Mouse (Mus musculus): ENCODE measurements at regions not wholly inside any gene's neighbourhood (a gene's known extent, or its start where the extent isn't known, plus 50 kb on each side); places are given as distances from the start of the nearest gene placed in this dataset.

- H3K9me3 ChIP-seq (ENCODE audit: low read length), result no peaks in the 10 kb centered on the region
- DNase-seq (ENCODE audit: low spot score) (no peak), ATAC-seq (ENCODE audit: low FRiP score) (no peak)
- no peaks in the 10 kb centered on the region for H3K36me3 ChIP-seq (ENCODE audit: insufficient read depth, low read length)
- H3K27me3 ChIP-seq (ENCODE audit: insufficient read depth, low read length), result no peaks in the 10 kb centered on the region
- H3K27ac ChIP-seq (ENCODE audit: low read depth, low read length), result no peak overlapping the region
- no peak for TF ChIP-seq CTCF (IDR thresholded peaks at IDR 0.05)
- no peak overlapping the region for H3K4me2 ChIP-seq (ENCODE audit: low read depth, low read length, poor library complexity, severe bottlenecking)
- H3K9ac ChIP-seq (replicated peaks; ENCODE audit: low read length, poor library complexity, severe bottlenecking), result no peak overlapping the region
- WGBS, result 83% methylated on average over 3 of the region's 3 CpGs
- no peak overlapping the region for H3K4me3 ChIP-seq (ENCODE audit: low read depth, low read length)
- H3K4me1 ChIP-seq (ENCODE audit: insufficient read depth, low read length), result no peaks in the 10 kb centered on the region
Measured at GRCm38 (mm10) chr15:28126846-28127245, 76.7 kb upstream of the Dnah5 start.

DNA sequence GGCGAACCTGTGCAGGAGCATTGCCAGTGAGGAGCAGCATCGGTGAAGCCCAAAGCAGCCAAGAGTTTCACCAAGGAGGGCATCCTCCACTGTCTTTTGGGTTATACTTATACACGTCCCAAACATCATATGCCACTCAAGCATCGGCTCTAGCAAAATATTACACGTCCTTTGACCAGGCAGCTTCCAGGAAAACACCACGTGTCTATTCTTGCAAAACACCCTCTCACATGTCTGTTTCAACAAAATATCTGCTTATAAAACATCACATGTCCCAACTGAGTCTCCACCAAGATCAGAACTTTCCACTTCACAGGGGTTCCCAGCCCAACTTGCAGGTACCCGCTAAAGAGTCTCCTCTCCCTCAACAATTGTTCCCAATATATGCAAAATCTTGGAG lies 74.0 kb upstream of the Dnah5 start:
- Histone ChIP-seq H3K9ac (replicated peaks; ENCODE audit: low read length, poor library complexity, severe bottlenecking) (no peak overlapping the region), H3K4me3 (ENCODE audit: low read depth, low read length) (no peak overlapping the region), H3K9me3 (ENCODE audit: low read length) (no peaks in the 10 kb centered on the region), H3K4me1 (ENCODE audit: insufficient read depth, low read length) (no peaks in the 10 kb centered on the region), H3K4me2 (ENCODE audit: low read depth, low read length, poor library complexity, severe bottlenecking) (no peak overlapping the region), H3K27ac (ENCODE audit: low read depth, low read length) (no peak overlapping the region), H3K36me3 (ENCODE audit: insufficient read depth, low read length) (no peaks in the 10 kb centered on the region), H3K27me3 (ENCODE audit: insufficient read depth, low read length) (no peaks in the 10 kb centered on the region)
- ATAC-seq (ENCODE audit: low FRiP score) (no peak), DNase-seq (ENCODE audit: low spot score) (no peak)
- WGBS, result 94% methylated on average over 7 of the region's 7 CpGs
- no peak for TF ChIP-seq CTCF (IDR thresholded peaks at IDR 0.05)

DNA sequence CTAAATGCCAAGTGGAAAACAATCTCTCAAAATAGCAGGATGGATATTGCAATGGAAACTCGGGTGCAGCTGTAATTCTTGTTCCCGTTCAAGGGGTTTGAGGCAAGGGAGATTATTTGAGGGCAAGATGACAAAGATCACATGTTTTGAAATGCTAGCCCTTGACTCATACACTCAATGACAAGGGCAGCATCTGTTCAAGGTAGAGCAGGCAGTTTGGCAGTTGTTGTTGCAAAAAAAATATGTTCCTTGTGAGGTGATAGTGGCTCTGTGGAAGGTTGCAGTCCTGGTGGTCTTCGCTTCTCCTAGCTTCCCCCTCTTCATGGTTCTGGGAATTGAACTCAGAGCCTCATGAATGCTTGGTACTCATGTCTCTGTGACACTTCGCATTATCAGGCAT lies 72.0 kb upstream of the Dnah5 start:
- Histone ChIP-seq H3K9me3 (ENCODE audit: low read length) (no peaks in the 10 kb centered on the region), H3K4me3 (ENCODE audit: low read depth, low read length) (no peak overlapping the region), H3K4me2 (ENCODE audit: low read depth, low read length, poor library complexity, severe bottlenecking) (no peak overlapping the region), H3K36me3 (ENCODE audit: insufficient read depth, low read length) (no peaks in the 10 kb centered on the region), H3K4me1 (ENCODE audit: insufficient read depth, low read length) (no peaks in the 10 kb centered on the region), H3K27me3 (ENCODE audit: insufficient read depth, low read length) (no peaks in the 10 kb centered on the region), H3K27ac (ENCODE audit: low read depth, low read length) (no peak overlapping the region), H3K9ac (replicated peaks; ENCODE audit: low read length, poor library complexity, severe bottlenecking) (no peak overlapping the region)
- TF ChIP-seq CTCF (IDR thresholded peaks at IDR 0.05), result no peak
- ATAC-seq (ENCODE audit: low FRiP score), result no peak
- 91% methylated on average over 4 of the region's 4 CpGs for WGBS
- no peak for DNase-seq (ENCODE audit: low spot score)

GRCm38 (mm10) chr15:28133171-28133810 lies 70.3 kb upstream of the Dnah5 start:
- no peaks in the 10 kb centered on the region for H3K9me3 ChIP-seq (ENCODE audit: low read length)
- ATAC-seq (ENCODE audit: low FRiP score) (no peak), DNase-seq (ENCODE audit: low spot score) (no peak)
- 69% methylated on average over 10 of the region's 10 CpGs for WGBS
- no peak overlapping the region for H3K9ac ChIP-seq (replicated peaks; ENCODE audit: low read length, poor library complexity, severe bottlenecking)
- H3K27me3 ChIP-seq (ENCODE audit: insufficient read depth, low read length), result no peaks in the 10 kb centered on the region
- TF ChIP-seq CTCF (IDR thresholded peaks at IDR 0.05), result no peak
- H3K4me2 ChIP-seq (ENCODE audit: low read depth, low read length, poor library complexity, severe bottlenecking), result no peak overlapping the region
- H3K36me3 ChIP-seq (ENCODE audit: insufficient read depth, low read length), result no peaks in the 10 kb centered on the region
- no peaks in the 10 kb centered on the region for H3K4me1 ChIP-seq (ENCODE audit: insufficient read depth, low read length)
- no peak overlapping the region for H3K27ac ChIP-seq (ENCODE audit: low read depth, low read length)
- no peak overlapping the region for H3K4me3 ChIP-seq (ENCODE audit: low read depth, low read length)

- Histone ChIP-seq H3K9me3 (ENCODE audit: low read length) (no peaks in the 10 kb centered on the region), H3K36me3 (ENCODE audit: insufficient read depth, low read length) (no peaks in the 10 kb centered on the region), H3K27me3 (ENCODE audit: insufficient read depth, low read length) (no peaks in the 10 kb centered on the region), H3K27ac (ENCODE audit: low read depth, low read length) (no peak overlapping the region), H3K4me2 (ENCODE audit: low read depth, low read length, poor library complexity, severe bottlenecking) (no peak overlapping the region), H3K4me1 (ENCODE audit: insufficient read depth, low read length) (no peaks in the 10 kb centered on the region), H3K9ac (replicated peaks; ENCODE audit: low read length, poor library complexity, severe bottlenecking) (no peak overlapping the region), H3K4me3 (ENCODE audit: low read depth, low read length) (no peak overlapping the region)
- 87% methylated on average over 2 of the region's 2 CpGs for WGBS
- ATAC-seq (ENCODE audit: low FRiP score) (no peak), DNase-seq (ENCODE audit: low spot score) (peak; percentile 56)
- TF ChIP-seq CTCF (IDR thresholded peaks at IDR 0.05), result no peak
Measured at GRCm38 (mm10) chr15:28134206-28134605, 69.3 kb upstream of the Dnah5 start.

- no peak overlapping the region for H3K4me2 ChIP-seq (ENCODE audit: low read depth, low read length, poor library complexity, severe bottlenecking)
- no peaks in the 10 kb centered on the region for H3K4me1 ChIP-seq (ENCODE audit: insufficient read depth, low read length)
- no peaks in the 10 kb centered on the region for H3K36me3 ChIP-seq (ENCODE audit: insufficient read depth, low read length)
- H3K9me3 ChIP-seq (ENCODE audit: low read length), result no peaks in the 10 kb centered on the region
- H3K27me3 ChIP-seq (ENCODE audit: insufficient read depth, low read length), result no peaks in the 10 kb centered on the region
- no peak for TF ChIP-seq CTCF (IDR thresholded peaks at IDR 0.05)
- H3K9ac ChIP-seq (replicated peaks; ENCODE audit: low read length, poor library complexity, severe bottlenecking), result no peak overlapping the region
- 80% methylated on average over 2 of the region's 2 CpGs for WGBS
- H3K4me3 ChIP-seq (ENCODE audit: low read depth, low read length), result no peak overlapping the region
- ATAC-seq (ENCODE audit: low FRiP score) (no peak), DNase-seq (ENCODE audit: low spot score) (no peak)
- no peak overlapping the region for H3K27ac ChIP-seq (ENCODE audit: low read depth, low read length)
Measured at GRCm38 (mm10) chr15:28138806-28139205, 64.7 kb upstream of the Dnah5 start.
